Mouse (Mus musculus): Measurements from ENCODE around the gene Fam19a2.

Gene Fam19a2

DNA sequence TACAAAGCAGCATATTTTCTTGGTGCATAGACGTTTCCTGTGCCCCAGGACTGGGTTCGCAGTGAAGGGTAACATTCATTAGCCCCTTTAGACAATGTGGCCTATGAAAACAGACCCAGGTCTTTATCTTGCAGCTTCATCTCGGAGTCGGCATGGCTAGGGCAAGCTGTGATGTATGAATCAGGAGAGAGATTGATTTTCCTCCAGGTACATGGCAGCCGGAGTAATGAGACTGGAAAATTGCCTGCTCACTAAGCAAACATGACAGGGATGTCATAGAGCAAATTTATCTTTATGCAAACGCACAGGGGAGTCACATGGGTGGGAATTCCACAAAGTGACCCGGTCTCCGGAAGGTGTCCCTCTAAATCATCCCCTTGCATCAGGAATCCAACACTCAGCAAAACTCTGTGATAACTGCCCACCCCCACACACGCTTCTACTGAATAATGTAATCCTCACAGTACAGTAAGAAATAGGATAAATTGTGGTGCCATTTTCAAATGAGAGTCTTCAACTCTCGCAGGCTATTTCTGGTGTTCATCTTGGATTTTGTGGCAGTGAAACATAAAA, 306.9 kb downstream of the Fam19a2 start:
- 75% methylated on average over 10 of the region's 10 CpGs for WGBS

DNA sequence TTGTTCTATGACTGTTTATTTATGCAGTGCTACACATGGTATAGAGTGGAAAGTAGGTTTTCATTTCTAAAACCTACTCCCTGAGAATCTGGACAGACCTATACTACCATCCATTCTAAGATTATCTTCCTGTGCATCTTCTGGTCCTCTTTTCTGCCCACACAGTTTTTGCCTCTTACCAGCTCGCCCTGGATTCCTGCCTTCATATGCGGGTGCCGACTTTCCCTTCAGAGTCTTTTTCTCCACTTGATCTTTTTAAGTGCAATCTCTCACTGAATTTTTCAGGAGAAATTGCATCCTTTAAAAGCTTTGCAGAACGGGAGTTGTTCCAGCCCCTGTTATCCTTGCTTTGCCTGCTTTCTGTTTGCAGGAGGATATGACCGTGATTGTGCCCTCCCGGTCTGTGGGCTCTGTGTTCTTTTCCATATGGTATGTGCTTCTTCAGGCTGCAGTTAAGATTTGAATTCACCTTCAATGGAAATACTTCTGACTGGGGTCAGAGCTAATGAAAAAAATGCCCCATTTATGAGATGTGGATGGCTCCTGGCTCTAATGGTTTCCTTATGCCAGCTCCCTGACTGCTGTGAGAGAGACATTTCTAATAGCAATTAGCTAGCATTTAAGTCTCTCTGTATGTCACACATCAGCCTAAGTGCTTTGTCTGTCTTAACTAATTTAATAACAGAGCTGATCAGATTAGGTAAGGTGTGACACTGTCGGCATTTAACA, 308.7 kb downstream of the Fam19a2 start:
- 55% methylated on average over 7 of the region's 7 CpGs for WGBS

GRCm38 (mm10) chr10:123577823-123578222, 314.0 kb downstream of the Fam19a2 start:
- whole genome bisulfite sequencing, result 32% methylated on average over 4 of the region's 4 CpGs

- 54% methylated on average over 2 of the region's 2 CpGs for WGBS
These were observed 315.2 kb downstream of the Fam19a2 start for GRCm38 (mm10) chr10:123579012-123579411.

- WGBS, result 69% methylated on average over 3 of the region's 3 CpGs
These were observed 333.3 kb downstream of the Fam19a2 start for GRCm38 (mm10) chr10:123597059-123597458.

- WGBS, result 34% methylated on average over 2 of the region's 2 CpGs
These were observed 341.9 kb downstream of the Fam19a2 start for GRCm38 (mm10) chr10:123605671-123606070.

GRCm38 (mm10) chr10:123626691-123627090, 362.9 kb downstream of the Fam19a2 start:
- WGBS, result 91% methylated on average over 2 of the region's 2 CpGs

DNA sequence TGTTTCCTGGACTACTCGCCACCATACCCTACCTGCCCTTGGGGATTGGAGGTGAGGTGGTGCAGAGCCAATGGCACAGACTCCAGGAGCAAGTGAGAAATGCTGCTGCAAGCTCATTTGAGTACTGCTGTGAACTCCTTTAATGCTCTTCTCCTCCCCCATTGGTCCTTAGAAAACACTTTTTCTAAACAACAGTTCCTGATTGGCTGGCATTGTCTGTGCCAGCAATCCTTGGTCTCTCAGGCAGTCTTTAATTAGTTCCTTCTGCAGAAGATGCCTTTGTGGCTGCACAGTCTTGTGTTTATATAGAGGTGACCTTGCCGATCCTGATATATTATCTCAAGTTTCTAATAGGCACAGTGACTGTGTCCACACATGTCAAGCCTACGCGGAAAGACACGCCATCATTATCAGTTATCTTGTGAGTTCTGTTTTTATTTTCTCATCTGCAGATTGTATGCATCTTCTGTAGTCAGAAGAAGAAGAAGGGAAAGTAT, 365.5 kb downstream of the Fam19a2 start:
- 80% methylated on average over 5 of the region's 5 CpGs for WGBS

DNA sequence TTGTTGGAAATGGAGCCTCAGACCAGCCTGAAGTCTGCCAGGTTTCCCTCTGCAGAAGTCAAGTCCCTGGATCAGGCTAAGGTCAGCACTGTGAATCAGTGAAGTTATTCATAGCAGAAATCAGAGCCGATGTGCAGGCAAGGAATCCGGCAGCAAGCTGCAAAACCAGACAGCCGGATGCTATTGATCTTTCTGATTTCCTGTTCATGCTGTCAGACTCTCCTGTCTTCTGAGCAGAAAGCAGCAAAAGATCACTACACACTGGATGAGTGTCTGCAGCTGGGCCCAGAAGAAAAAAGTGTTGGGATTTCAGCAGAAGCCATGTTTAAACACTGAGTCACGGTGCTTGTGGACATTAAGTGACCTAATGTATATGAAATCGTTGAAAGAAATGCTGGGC, 368.2 kb downstream of the Fam19a2 start:
- 75% methylated on average over 5 of the region's 5 CpGs for WGBS

GRCm38 (mm10) chr10:123636655-123637054, 372.9 kb downstream of the Fam19a2 start:
- WGBS, result 63% methylated on average over 5 of the region's 5 CpGs

DNA sequence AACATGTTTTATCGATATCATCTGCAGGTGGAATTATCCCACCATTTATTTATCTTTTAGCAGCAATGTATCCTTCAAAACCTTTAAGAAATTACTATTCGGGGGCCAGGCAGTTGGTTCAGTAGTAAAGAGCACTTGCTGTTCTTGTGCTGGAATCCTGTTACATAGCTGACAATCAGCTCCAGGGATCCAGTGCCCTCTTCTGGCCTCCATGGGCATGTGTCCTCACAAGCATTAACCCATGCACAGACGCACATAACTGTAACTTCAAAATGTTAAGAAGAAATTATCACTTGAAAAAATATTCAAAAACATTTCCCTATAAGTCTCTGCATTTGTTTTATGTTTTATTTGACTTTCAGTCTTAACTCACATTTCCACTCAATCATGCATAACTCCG, 381.8 kb downstream of the Fam19a2 start:
- WGBS, result 87% methylated on average over 4 of the region's 4 CpGs

- 41% methylated on average over 7 of the region's 7 CpGs for WGBS
These were observed 414.6 kb downstream of the Fam19a2 start for GRCm38 (mm10) chr10:123678284-123678864.

GRCm38 (mm10) chr10:123682718-123683255, 419.0 kb downstream of the Fam19a2 start:
- 66% methylated on average over 9 of the region's 9 CpGs for WGBS

DNA sequence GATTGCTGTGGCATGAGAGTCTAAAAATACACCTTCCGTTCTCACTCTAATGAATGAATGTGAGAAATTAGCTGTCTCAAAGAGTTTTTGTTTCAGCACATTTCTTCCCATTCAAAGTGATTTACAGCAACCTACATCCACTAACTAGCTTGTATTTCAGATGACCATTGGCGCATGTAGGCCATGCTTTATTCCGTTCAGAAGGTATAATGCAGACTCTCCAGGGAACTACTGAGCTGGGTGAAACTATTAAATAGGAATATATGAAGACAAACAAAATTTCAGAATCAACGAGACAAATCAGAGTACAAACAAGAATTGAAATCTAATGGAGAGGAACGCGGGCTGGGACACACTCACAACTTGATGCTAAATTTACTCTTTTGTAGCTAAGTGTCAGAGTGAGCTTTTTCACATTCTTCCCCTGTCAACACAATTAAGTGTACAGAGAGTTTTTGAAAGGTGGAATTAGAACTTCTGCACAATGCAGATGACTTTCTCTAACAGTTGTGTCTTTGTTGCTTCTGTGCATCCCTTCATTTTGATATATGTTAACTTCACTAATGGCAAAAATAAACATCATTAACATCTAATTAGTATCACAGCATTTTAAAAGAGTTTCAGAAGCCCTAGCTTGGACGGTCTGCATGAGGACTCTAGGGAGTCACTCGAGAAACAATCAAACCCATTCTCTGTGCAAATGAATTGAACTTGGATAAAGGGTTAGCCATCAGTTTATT, 428.6 kb downstream of the Fam19a2 start:
- WGBS, result 61% methylated on average over 8 of the region's 8 CpGs

DNA sequence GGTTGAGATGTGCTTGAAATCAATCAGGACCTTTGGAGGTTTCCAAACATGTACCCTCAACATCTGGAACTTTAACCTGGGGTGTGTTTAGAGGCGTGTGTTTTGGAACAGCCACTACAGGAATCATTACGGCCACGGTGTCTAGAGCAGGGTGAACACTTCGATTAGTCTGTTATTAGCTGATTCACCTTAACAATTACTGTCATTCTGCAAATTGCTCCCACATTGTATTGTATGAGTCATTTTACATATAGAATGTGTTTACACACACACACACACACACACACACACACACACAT, 429.1 kb downstream of the Fam19a2 start:
- 76% methylated on average over 4 of the region's 4 CpGs for WGBS

GRCm38 (mm10) chr10:123702595-123702994, 438.8 kb downstream of the Fam19a2 start:
- 65% methylated on average over 4 of the region's 4 CpGs for WGBS

DNA sequence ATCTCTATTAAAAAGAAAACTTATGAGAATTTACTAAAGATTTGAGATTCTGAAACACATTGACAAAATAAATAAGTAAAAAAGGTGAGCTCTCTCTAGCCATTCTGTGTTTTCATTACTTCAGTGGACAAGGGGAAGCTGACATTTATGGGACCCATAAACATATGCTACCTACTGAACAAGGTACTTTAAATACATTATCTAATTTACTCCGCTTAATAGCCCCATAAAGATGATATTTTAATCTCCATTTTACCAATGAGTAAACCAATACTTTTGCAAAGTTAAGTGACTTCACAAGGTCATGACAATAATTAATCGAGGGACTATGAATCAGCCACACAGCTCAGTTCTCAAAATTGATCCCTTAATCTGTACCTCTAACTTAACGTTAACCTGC, 443.2 kb downstream of the Fam19a2 start:
- WGBS, result 95% methylated on average over 3 of the region's 3 CpGs

DNA sequence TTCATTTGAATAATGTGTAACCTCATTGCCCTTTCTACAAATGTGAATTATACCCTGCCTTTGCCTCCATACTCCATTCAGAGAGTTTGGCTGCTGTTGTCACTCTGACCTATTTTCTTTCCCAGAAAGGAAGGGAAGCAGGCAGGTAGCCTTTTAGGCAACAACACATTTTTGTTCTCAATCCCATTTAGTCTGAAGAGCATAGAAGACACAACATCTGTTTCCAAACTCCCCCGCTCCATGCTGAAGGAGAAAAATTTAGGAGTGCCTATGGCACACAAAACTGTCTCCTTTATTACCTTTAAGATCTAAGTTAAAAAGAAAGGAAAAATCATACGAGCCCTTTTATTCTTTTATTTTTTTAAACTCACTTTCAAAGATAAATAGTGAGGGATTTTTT, 446.9 kb downstream of the Fam19a2 start:
- WGBS, result 60% methylated on average over 2 of the region's 2 CpGs

GRCm38 (mm10) chr10:123721952-123722460, 458.2 kb downstream of the Fam19a2 start:
- WGBS, result 81% methylated on average over 2 of the region's 2 CpGs

GRCm38 (mm10) chr10:123748317-123748716, 484.5 kb downstream of the Fam19a2 start:
- WGBS, result 67% methylated on average over 1 of the region's 1 CpGs

DNA sequence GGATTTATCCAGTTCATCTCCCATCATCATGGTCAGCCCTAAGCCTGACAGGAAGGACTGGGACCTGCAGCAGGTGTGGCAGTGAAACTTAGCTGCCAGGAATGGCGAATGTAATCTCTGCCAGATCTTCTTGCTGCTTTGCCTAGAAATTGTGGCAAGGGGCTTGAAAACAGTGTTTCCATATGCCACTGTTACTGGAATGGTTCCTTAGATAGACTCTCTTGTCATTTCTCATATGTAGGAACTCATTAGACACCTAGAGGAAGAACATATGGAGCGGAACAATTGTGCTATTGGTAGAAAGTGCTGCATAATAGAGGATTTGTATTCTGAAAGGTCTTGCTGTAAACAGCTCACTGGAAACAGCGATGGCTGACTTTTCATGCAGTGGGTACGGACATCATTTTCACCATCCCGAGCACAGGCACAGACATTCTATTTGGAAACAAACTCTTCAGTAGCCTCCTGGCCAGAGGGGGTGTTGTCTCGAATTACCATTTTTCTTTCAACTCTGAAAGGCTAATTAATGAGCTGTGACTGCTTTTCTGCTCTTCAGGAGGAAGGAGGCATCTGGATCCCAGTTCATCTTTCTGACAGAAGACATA, 488.0 kb downstream of the Fam19a2 start:
- 60% methylated on average over 6 of the region's 6 CpGs for WGBS

GRCm38 (mm10) chr10:123752755-123753154, 489.0 kb downstream of the Fam19a2 start:
- WGBS, result 43% methylated on average over 3 of the region's 3 CpGs

Data from cerebral cortex, adult 2 months (tissue).